Mouse (Mus musculus) embryonic facial prominence, embryonic 13.5 days (tissue): ENCODE results near the gene Dyrk1b. TPM values are rescaled to one million over a fixed set of nuclear protein-coding genes. Genes with fewer than 3 reads are reported as not detected.
"Not testable (repeated sequence)": the region's sequence is repeated elsewhere in the genome, so short reads cannot be mapped to it uniquely, and the experiment has no call there.

Experiments
- ATAC-seq: fragments of 200-750 bp; cut with Nextera tagmentation; 2 replicates; pipeline ENCODE4 v1.8.0; 2017; ENCODE audit warnings: low read depth; ENCODE audit not compliant: insufficient number of reproducible peaks, insufficient read depth, low FRiP score, low TSS enrichment
- H3K27ac ChIP-seq: fragments of 300-500 bp; sonication (generic); 2 replicates; pipeline ENCODE4 v1.5.1; 2015; ENCODE audit warnings: moderate library complexity, mild to moderate bottlenecking, inconsistent platforms
- H3K27me3 ChIP-seq: fragments of 300-500 bp; sonication (generic); 2 replicates; pipeline ENCODE4 v1.6.1; 2015; ENCODE audit warnings: mild to moderate bottlenecking, inconsistent platforms
- H3K36me3 ChIP-seq: fragments of 300-500 bp; sonication (generic); 2 replicates; pipeline ENCODE4 v1.6.1; 2015; ENCODE audit warnings: mild to moderate bottlenecking, inconsistent platforms
- H3K4me1 ChIP-seq: fragments of 300-500 bp; sonication (generic); 2 replicates; pipeline ENCODE4 v1.6.1; 2015; ENCODE audit warnings: inconsistent platforms
- H3K4me2 ChIP-seq: fragments of 300-500 bp; sonication (generic); 2 replicates; pipeline ENCODE4 v1.6.1; 2015; ENCODE audit warnings: moderate library complexity, mild to moderate bottlenecking, inconsistent platforms
- H3K4me3 ChIP-seq: fragments of 300-500 bp; sonication (generic); 2 replicates; pipeline ENCODE4 v1.5.1; 2015; ENCODE audit warnings: mild to moderate bottlenecking, inconsistent platforms
- H3K9ac ChIP-seq: fragments of 300-500 bp; sonication (generic); 2 replicates; pipeline ENCODE4 v1.6.1; 2015; ENCODE audit warnings: mild to moderate bottlenecking, inconsistent platforms
- H3K9me3 ChIP-seq: fragments of 300-500 bp; sonication (generic); 2 replicates; pipeline ENCODE4 v1.6.1; 2016; ENCODE audit warnings: inconsistent platforms
- WGBS: fragments of 180-500 bp; shearing (Covaris S2); methylation state at CpG from one replicate; pipeline ENCODE4 v1.1.7; 2015; ENCODE audit warnings: mixed read lengths; 5-methylcytosine and 5-hydroxymethylcytosine counted together
- polyA plus RNA-seq: library from polyadenylated mRNA; unstranded; fragments of >200 nt; fragmentation: Nextera tagmentation; extraction: Ambion mirVana; gene quantifications from 2 replicates; pipeline ENCODE4 v1.2.1, GENCODE M21; 2015

Dyrk1b gene
- polyA plus RNA-seq, 1 experiment from 2014 or later: 14.9 TPM

GRCm38 (mm10) chr7:28226836-28227235 lies 47.6 kb downstream of the Dyrk1b start:
- not testable (repeated sequence) for H3K27ac ChIP-seq, H3K4me3 ChIP-seq, H3K27me3 ChIP-seq, H3K9ac ChIP-seq, H3K9me3 ChIP-seq, H3K4me2 ChIP-seq, ATAC-seq, H3K4me1 ChIP-seq, H3K36me3 ChIP-seq
- WGBS: 83% methylated on average over 4 of the region's 4 CpGs

DNA sequence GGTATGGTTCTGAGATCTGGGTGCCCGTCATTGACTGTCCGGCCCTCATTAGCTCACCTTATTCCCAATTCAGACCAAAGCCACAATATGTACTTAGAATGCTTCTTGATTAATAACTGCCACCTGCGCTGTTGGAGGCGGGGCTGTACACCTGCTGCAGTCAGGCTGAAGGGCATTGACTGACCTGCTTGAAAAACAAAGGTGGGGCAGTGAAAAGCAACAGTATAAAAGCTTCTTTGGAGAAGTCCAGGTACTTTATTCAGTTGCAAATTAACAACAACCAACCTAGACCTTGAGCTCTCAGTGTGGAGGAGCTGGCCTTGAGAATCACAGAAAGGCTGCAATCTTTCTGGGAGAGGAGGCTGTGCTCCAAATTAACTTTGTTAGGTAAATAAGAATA lies 48.2 kb downstream of the Dyrk1b start:
- not testable (repeated sequence) for H3K4me3 ChIP-seq, H3K36me3 ChIP-seq, ATAC-seq, H3K9ac ChIP-seq, H3K4me2 ChIP-seq, H3K4me1 ChIP-seq, H3K9me3 ChIP-seq, H3K27me3 ChIP-seq, H3K27ac ChIP-seq
- 90% methylated on average over 4 of the region's 4 CpGs for WGBS

Other genes starting within 250 kb of the Dyrk1b start
- gene Zfp780b, start 200.3 kb upstream of the Dyrk1b start, polyA plus RNA-seq: 26.5 and 28.1 TPM in 2 replicates
- 3.9 and 5.2 TPM in 2 replicates for gene Zfp850, start 165.4 kb upstream of the Dyrk1b start, polyA plus RNA-seq
- gene Psmc4, start 129.4 kb upstream of the Dyrk1b start, polyA plus RNA-seq: 313 and 356 TPM in 2 replicates
- gene Fcgbp, start 108.2 kb upstream of the Dyrk1b start, polyA plus RNA-seq: 1.5 and 5.8 TPM in 2 replicates
- 0.03 TPM in 2 replicates for gene 9530053A07Rik, start 50.0 kb upstream of the Dyrk1b start, polyA plus RNA-seq
- gene Fbl, start 9.8 kb upstream of the Dyrk1b start, polyA plus RNA-seq: 140 and 167 TPM in 2 replicates
- gene Eid2, start 88.4 kb downstream of the Dyrk1b start, polyA plus RNA-seq: 3.6 TPM in 2 replicates
- gene Eid2b, start 98.3 kb downstream of the Dyrk1b start, polyA plus RNA-seq: 19.7 TPM in 2 replicates
- 0.17 TPM in 1 of 2 replicates, not detected in the other for gene Selenov, start 111.7 kb downstream of the Dyrk1b start, polyA plus RNA-seq
- gene Dll3, start 122.8 kb downstream of the Dyrk1b start, polyA plus RNA-seq: 1.0 and 1.2 TPM in 2 replicates
- gene Timm50, start 132.6 kb downstream of the Dyrk1b start, polyA plus RNA-seq: 133 and 134 TPM in 2 replicates
- gene Supt5, start 159.3 kb downstream of the Dyrk1b start, polyA plus RNA-seq: 88.3 and 93.4 TPM in 2 replicates
- 1,032 and 1,091 TPM in 2 replicates for gene Rps16, start 171.2 kb downstream of the Dyrk1b start, polyA plus RNA-seq
- gene Plekhg2, start 193.1 kb downstream of the Dyrk1b start, polyA plus RNA-seq: 102 and 109 TPM in 2 replicates
- 9.7 and 11.0 TPM in 2 replicates for gene Zfp36, start 200.8 kb downstream of the Dyrk1b start, polyA plus RNA-seq
- 40.5 and 53.5 TPM in 2 replicates for gene Med29, start 213.2 kb downstream of the Dyrk1b start, polyA plus RNA-seq
- gene Paf1, start 213.5 kb downstream of the Dyrk1b start, polyA plus RNA-seq: 80.5 and 89.6 TPM in 2 replicates